Mouse (Mus musculus) liver, embryonic 11.5 days (tissue): Measurements from ENCODE around the gene Gdf5. TPM values are rescaled to one million over a fixed set of nuclear protein-coding genes. Genes with fewer than 3 reads are reported as not detected.
A peak's percentile ranks its signal among the peaks of the same experiment; 100 is the strongest.
"Not testable (repeated sequence)": the region's sequence is repeated elsewhere in the genome, so short reads cannot be mapped to it uniquely, and the experiment has no call there.

Source experiments
- ATAC-seq: fragments of 200-750 bp; cut with Nextera tagmentation; replicated peaks from 2 replicates; pipeline ENCODE4 v1.8.0; 2017; ENCODE audit warnings: moderate number of reproducible peaks, mild to moderate bottlenecking, moderate TSS enrichment, moderate library complexity; ENCODE audit not compliant: low FRiP score
- DNase-seq: peaks from one replicate; pipeline ENCODE4 v3.0.0-alpha.2; 2017; ENCODE audit warnings: low spot score
- H3K27ac ChIP-seq: fragments of 300-500 bp; sonication (generic); 2 replicates; pipeline ENCODE4 v1.5.1; 2014; ENCODE audit warnings: mild to moderate bottlenecking, low read depth, low read length, control low read depth
- H3K27me3 ChIP-seq: fragments of 300-500 bp; sonication (generic); replicated peaks from 2 replicates; pipeline ENCODE4 v1.6.1; 2014; ENCODE audit warnings: low read length, mixed read lengths; ENCODE audit not compliant: control insufficient read depth, insufficient read depth
- H3K36me3 ChIP-seq: fragments of 300-500 bp; sonication (generic); 2 replicates; pipeline ENCODE4 v1.6.1; 2014; ENCODE audit warnings: mild to moderate bottlenecking, low read length, moderate library complexity, mixed read lengths; ENCODE audit not compliant: control insufficient read depth, insufficient read depth
- H3K4me1 ChIP-seq: fragments of 300-500 bp; sonication (generic); replicated peaks from 2 replicates; pipeline ENCODE4 v1.6.1; 2014; ENCODE audit warnings: low read length, mixed read lengths; ENCODE audit not compliant: control insufficient read depth, insufficient read depth
- H3K4me2 ChIP-seq: fragments of 300-500 bp; sonication (generic); 2 replicates; pipeline ENCODE4 v1.6.1; 2014; ENCODE audit warnings: mild to moderate bottlenecking, control low read depth, moderate library complexity
- H3K4me3 ChIP-seq: fragments of 300-500 bp; sonication (generic); 2 replicates; pipeline ENCODE4 v1.5.1; 2014; ENCODE audit warnings: low read depth, low read length, control low read depth
- H3K9ac ChIP-seq: fragments of 300-500 bp; sonication (generic); 2 replicates; pipeline ENCODE4 v1.6.1; 2014; ENCODE audit warnings: low read depth, low read length, control low read depth
- H3K9me3 ChIP-seq: fragments of 300-500 bp; sonication (generic); 2 replicates; pipeline ENCODE4 v1.6.1; 2016; ENCODE audit warnings: low read length, inconsistent platforms, mixed read lengths; ENCODE audit not compliant: control insufficient read depth
- WGBS: fragments of 180-500 bp; shearing (Covaris S2); extraction: QIAGEN DNeasy Blood & Tissue Kit; methylation state at CpG from one replicate; pipeline ENCODE4 v1.1.7; 2014; 5-methylcytosine and 5-hydroxymethylcytosine counted together
- polyA plus RNA-seq: library from polyadenylated mRNA; unstranded; fragments of >200 nt; fragmentation: Nextera tagmentation; extraction: Ambion mirVana; gene quantifications from 2 replicates; pipeline ENCODE4 v1.2.1, GENCODE M21; 2014

The Gdf5 gene
- polyA plus RNA-seq, 1 experiment from 2014 or later = 0.30 TPM

DNA sequence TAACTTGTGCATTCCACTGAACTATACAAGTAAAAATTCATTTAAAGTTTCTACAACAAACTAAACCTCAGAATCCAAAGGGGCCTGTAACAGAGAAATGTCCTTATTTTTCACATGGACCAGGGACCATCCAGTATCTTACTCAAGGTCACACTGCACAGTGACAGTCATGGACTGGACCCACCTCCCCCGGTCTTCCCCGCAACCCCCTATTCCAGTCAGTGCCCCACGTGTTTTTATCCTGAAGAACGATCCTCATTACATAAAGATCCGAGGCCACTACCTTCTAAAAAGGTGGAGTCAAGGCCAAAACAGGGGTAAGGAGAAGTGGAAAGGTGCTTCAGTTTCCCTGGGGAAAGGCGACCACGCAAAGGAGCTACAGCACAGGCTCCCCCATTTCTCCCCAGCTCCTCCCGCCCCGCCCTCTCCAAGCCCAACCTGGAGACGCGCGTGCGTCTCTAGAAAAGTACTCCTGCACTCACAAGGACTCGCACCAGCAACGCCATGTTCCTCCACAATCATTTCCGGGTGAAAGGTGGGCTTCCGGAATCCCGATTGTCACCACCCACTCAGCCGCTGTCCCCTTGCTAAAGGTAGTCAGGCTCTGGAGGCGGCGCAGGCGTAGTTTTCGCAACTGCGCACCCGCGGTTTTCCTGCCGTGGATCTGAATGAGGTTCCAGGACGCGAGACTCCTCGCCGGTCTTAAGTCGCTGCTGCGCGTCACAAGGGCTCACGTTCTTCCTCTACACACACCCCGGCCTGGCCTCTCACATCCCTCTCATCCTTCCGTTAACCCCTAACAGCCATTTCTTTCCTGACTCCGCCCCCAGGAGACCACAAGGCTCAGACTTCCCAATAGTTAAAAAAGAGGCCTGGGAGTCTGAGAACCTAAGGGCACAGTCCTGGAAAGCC lies 15.4 kb downstream of the Gdf5 start, which contains the start of gene Uqcc1:
TSS of gene Uqcc1 (minus strand) at position 780 of the 912 bp plus-strand sequence.
- Histone ChIP-seq H3K9ac (peak within 1 kb of the TSS; percentile 80), H3K27ac (peak within 1 kb of the TSS; percentile 94), H3K9me3 (no peaks in the 10 kb centered on the region), H3K4me1 (peaks cover 12% of the 10 kb centered on the region), H3K27me3 (no peaks in the 10 kb centered on the region), H3K36me3 (peaks cover 5% of the 10 kb centered on the region; the same call in 1 of the 2 replicates), H3K4me3 (peak within 1 kb of the TSS; percentile 74), H3K4me2 (peak within 1 kb of the TSS; percentile 76)
- WGBS = under 1% methylated on average over 38 of the region's 38 CpGs
- DNase-seq (peak; percentile 89), ATAC-seq (peak; percentile 95)

DNA sequence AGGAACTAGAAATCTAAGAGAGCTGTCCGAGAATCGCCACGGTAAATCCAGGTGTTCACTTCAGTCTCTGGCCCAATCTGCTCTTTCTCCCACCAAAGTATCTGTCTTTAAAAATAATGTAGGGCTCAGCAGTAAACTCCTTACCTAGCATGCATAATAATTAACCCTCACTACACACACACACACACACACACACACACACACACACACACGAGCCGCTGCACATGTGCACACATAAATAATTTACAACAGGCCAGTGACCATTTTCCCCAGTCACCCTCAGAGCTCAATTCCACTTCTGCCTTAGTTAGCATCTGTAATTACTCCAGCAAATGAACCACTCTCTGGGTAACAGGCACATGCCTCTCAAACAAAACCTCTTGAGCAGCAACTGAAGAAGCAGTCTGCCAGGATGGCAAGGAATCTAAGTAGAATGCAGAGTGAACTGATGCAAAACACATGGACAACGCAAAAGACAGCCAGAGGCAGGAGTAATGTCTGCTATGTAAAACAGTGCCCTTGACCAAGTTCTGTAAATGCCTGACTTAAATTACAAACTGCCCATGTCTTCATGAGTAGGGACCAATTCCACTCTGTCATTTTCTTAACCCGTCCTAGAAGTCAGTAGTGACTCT lies 16.3 kb downstream of the Gdf5 start:
- DNase-seq (no peak), ATAC-seq (no peak)
- Histone ChIP-seq H3K4me1 (peaks cover 12% of the 10 kb centered on the region), H3K27me3 (no peaks in the 10 kb centered on the region), H3K9ac (peak overlapping the region; percentile 80), H3K4me3 (peak overlapping the region; percentile 74), H3K36me3 (peaks cover 7% of the 10 kb centered on the region; the same call in 1 of the 2 replicates), H3K4me2 (peak overlapping the region; percentile 76), H3K27ac (0 out of 2 replicates have a peak overlapping the region, but pooled peaks have one; percentile 94), H3K9me3 (no peaks in the 10 kb centered on the region)
- 73% methylated on average over 7 of the region's 7 CpGs for WGBS

GRCm38 (mm10) chr2:155925213-155925612 lies 20.0 kb downstream of the Gdf5 start:
- not testable (repeated sequence) for DNase-seq, H3K27me3 ChIP-seq, H3K4me2 ChIP-seq, H3K9me3 ChIP-seq, H3K9ac ChIP-seq, H3K4me3 ChIP-seq, ATAC-seq, H3K27ac ChIP-seq, H3K4me1 ChIP-seq
- peaks cover 14% of the 10 kb centered on the region; the same call in 1 of the 2 replicates for H3K36me3 ChIP-seq
- WGBS = 70% methylated on average over 6 of the region's 6 CpGs

DNA sequence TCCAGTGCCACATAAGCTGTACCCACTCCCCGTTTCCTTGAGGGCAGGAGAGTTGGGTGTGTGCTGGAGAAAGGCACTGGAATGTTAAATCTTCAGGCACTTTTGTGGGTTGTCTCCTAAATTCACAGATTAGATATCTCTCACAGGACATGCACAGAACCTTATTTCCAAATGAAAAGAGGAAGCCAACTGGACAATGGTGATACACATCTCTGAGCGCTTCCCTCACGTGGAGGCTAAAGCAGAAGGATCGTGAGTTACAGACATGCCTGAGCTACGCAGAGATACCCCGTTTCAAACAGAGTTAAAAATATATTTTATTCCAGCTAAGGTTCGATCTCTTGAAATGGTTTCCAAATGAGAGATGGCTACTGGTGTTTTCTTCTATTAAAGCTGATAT lies 22.0 kb downstream of the Gdf5 start:
- ATAC-seq (no peak), DNase-seq (no peak)
- Histone ChIP-seq H3K4me2 (no peak overlapping the region), H3K36me3 (peaks cover 14% of the 10 kb centered on the region; the same call in 1 of the 2 replicates), H3K27me3 (no peaks in the 10 kb centered on the region), H3K9me3 (no peaks in the 10 kb centered on the region), H3K4me1 (no peaks in the 10 kb centered on the region), H3K9ac (no peak overlapping the region), H3K4me3 (no peak overlapping the region), H3K27ac (no peak overlapping the region)
- 79% methylated on average over 7 of the region's 7 CpGs for WGBS

GRCm38 (mm10) chr2:155914684-155915083 lies 30.5 kb downstream of the Gdf5 start:
- Histone ChIP-seq H3K9me3 (no peaks in the 10 kb centered on the region), H3K36me3 (peaks cover 24% of the 10 kb centered on the region; the same call in 1 of the 2 replicates), H3K27me3 (no peaks in the 10 kb centered on the region), H3K9ac (no peak overlapping the region), H3K27ac (no peak overlapping the region), H3K4me2 (no peak overlapping the region), H3K4me3 (no peak overlapping the region), H3K4me1 (no peaks in the 10 kb centered on the region)
- 79% methylated on average over 6 of the region's 6 CpGs for WGBS
- DNase-seq (no peak), ATAC-seq (no peak)

- no peak overlapping the region for H3K27ac ChIP-seq
- H3K4me1 ChIP-seq = no peaks in the 10 kb centered on the region; the same call in 1 of the 2 replicates
- no peak overlapping the region for H3K9ac ChIP-seq
- H3K4me2 ChIP-seq = no peak overlapping the region
- H3K9me3 ChIP-seq = no peaks in the 10 kb centered on the region
- ATAC-seq (no peak), DNase-seq (no peak)
- 88% methylated on average over 6 of the region's 6 CpGs for WGBS
- no peaks in the 10 kb centered on the region for H3K27me3 ChIP-seq
- no peak overlapping the region for H3K4me3 ChIP-seq
- peaks cover 7% of the 10 kb centered on the region; the same call in 1 of the 2 replicates for H3K36me3 ChIP-seq
Measured at GRCm38 (mm10) chr2:155903632-155904008, 41.5 kb downstream of the Gdf5 start.

- ATAC-seq = no peak
- H3K27me3 ChIP-seq = no peaks in the 10 kb centered on the region
- DNase-seq = no peak
- H3K9ac ChIP-seq = no peak overlapping the region
- peaks cover 11% of the 10 kb centered on the region; the same call in 1 of the 2 replicates for H3K36me3 ChIP-seq
- 78% methylated on average over 16 of the region's 16 CpGs for WGBS
- H3K4me3 ChIP-seq = no peak overlapping the region
- no peak overlapping the region for H3K27ac ChIP-seq
- H3K9me3 ChIP-seq = no peaks in the 10 kb centered on the region
- H3K4me1 ChIP-seq = no peaks in the 10 kb centered on the region; the same call in 1 of the 2 replicates
- H3K4me2 ChIP-seq = no peak overlapping the region
Measured at GRCm38 (mm10) chr2:155902989-155903631, 42.1 kb downstream of the Gdf5 start.

GRCm38 (mm10) chr2:155895046-155895735 lies 50.0 kb downstream of the Gdf5 start:
- no peak for ATAC-seq
- H3K4me2 ChIP-seq = 0 out of 2 replicates have a peak overlapping the region, but pooled peaks have one; percentile 24
- 79% methylated on average over 16 of the region's 16 CpGs for WGBS

More at GRCm38 (mm10) chr2:155895046-155895735, 50.0 kb downstream of the Gdf5 start:
- Histone ChIP-seq H3K36me3 (peaks cover 14% of the 10 kb centered on the region; the same call in 1 of the 2 replicates), H3K4me3 (no peak overlapping the region), H3K9ac (no peak overlapping the region), H3K4me1 (no peaks in the 10 kb centered on the region), H3K27me3 (no peaks in the 10 kb centered on the region), H3K9me3 (no peaks in the 10 kb centered on the region), H3K27ac (0 out of 2 replicates have a peak overlapping the region, but pooled peaks have one; percentile 32)
- no peak for DNase-seq
